Mouse (Mus musculus) right cerebral cortex, adult 2 months (tissue): ENCODE data around the gene Napsa.
A peak's percentile ranks its signal among the peaks of the same experiment; 100 is the strongest.

Experiments used
- DNase-seq, 2 experiments: peaks; one replicate each; pipeline ENCODE4 v3.0.0; 2021 to 2022; ENCODE audit warnings: low spot score in 2 of 2

The Napsa gene

DNA sequence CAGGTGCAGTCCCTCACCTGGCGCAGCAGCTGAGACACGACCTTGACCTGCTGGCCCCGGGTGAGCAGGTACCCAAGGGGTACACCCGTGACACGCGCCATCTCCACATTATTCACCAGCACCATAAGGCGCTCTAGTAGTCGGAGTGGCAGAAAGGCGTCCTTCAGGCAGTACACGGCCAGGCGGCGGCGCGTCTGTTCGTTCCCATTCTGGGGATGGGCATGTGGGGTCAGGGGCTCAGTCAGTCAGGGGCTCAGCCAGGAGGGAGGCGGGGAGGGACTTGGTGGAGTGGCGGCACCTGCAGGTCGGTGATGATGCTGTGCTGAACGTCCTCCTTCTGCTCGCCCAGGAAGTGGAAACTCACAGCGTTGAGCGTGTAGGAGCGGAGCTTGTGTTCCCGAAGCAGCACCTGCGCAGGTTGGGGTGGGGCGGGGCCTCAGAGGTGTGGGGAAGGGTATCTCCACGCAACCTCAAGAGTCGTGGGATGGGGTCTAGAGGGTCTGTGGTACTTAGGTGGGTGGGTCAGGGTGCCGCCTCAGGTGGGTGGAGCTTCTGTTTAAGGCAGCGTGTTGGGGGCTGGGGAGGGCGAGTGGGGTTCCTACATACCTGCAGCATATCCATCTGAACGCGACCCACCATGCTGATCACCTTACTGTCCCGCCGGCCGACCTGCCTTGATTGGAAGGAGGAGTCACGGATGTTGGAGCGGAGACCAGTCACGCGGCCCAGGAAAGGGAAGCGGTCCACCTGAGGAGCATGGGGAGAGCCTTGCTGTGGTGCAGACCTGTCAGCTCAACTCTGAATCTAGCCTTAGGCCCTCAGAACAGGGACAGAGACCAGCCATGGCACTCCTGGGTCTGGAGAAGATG lies 33.2 kb upstream of the Napsa start:
- DNase-seq = no peak

- DNase-seq = no peak
These were observed 29.6 kb upstream of the Napsa start for GRCm38 (mm10) chr7:44542555-44542954.

- no peak for DNase-seq
These were observed 29.1 kb upstream of the Napsa start for GRCm38 (mm10) chr7:44543071-44543470.

DNA sequence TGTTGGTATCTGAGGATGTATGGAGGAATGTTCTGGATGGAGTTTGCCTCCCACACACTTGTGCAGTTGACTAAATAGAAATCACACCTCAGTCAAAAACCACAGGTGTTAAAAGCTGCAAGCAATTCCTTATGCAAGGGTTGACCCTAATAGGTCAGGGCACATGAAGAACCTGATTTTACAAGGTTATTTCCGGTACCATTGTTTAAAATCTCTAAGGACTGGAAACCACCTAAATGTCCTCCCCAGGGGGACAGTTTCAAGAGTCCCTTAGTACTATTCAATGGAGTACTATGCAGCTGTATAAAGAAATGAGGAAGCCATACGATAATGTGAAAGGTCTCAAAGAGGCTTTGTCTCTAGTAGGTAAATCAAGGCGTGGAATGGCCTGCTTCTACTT lies 25.9 kb upstream of the Napsa start:
- DNase-seq = no peak

- no peak for DNase-seq
These were observed 25.1 kb upstream of the Napsa start for GRCm38 (mm10) chr7:44547041-44547440.

GRCm38 (mm10) chr7:44547725-44548124 lies 24.5 kb upstream of the Napsa start:
- DNase-seq = no peak

DNA sequence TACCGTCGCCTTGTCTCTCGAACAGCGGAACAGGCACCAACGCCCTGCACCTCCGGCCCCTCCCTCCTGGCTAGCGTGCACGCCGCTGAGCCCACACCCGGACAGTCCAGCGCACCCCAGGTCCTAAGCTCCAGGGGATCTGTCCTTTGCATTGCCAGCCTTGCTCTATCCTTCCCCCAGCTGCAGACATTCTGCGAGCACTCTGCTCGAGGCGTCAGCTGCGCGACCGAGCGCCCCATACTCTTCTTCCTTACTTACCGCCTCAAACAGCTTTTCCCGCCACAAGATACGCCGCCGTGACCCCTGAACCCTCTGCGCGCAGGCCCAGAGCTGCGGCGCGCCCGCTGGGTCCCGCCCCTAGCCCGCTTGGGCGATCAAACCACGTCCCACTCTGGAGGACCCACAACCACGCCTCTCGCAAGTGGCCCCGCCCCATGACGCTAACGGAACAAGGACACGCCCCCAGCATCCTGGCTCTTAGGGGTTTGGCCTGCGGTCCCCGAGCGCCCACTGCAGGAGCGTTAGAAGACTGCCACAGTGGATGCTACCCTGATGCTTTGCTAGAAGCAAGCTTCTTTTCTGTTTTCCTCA lies 23.6 kb upstream of the Napsa start, which contains the start of gene Pold1:
Gene Pold1, minus strand, starts transcription at position 353 of the 591 bp plus-strand sequence.
- DNase-seq = peak; percentile 99

DNA sequence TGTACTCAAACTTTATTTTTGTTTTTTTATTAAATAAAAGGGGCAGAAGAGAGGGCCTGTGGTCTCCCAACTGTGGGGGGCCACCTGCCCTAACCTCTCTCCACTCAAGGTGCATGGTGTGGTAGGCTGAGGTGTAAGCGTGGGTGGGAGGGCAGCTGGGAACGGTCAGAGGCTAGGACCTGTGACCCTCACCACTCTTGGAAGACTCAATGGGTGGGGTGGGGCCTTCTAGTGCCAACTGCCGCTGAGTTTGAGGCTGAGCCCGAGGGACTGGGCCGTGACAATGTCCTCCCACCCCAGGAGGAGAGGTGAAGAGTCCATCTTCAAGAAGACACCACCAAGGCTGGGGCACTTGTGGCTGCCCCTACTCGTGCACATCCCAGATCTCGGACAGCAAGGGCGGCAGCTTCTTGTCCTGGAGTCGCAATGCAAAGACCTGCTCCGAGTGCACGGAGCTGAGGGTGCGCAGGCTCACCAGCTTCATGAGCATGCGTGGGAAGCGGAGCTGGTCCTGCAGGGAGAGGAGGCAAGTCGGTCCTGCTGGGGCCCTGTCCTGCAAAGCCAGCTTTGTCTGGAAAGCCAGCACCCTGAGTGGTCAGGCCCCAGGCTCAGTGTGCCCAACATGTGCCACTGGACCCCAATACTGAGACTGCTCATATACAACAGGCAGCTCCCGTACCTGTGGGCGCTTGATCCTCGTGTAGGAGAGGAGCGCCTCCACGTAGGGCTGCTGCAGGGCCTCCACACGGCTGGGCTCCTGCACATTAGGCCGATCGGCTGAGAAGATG lies 22.4 kb upstream of the Napsa start:
- DNase-seq = no peak

DNA sequence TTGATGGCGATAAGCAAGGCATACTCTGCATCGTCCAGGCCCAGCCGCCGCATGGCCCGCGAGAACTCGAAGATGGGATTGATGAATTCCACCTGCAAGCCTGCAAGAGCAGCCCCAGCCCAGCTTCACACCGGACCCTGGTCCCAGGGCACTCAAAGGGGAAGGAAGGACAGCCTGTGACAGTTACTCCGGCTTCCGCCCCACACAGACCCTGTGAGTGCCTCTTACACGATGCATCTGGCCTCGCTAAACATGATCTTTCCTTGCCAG lies 21.8 kb upstream of the Napsa start:
- no peak for DNase-seq

DNA sequence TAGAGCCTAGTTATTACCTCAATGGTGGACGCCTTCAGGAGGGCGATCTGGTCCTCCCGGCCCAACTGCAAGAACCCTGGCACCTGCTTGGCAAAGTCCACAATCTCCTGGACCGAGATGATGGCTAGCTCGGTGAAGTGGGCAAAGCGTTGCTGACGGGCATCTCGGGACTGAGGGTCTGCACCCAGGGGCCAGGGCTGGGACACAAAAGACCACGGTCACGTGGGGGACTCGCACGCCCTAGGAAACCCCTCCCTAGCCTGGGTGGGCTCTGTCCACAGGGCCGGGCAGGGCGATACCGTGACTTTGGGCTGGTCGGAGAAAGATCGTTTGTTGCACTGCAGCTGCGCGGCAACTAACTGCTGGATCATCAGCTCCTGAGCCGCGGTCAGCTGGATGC lies 20.9 kb upstream of the Napsa start:
- DNase-seq = no peak

DNA sequence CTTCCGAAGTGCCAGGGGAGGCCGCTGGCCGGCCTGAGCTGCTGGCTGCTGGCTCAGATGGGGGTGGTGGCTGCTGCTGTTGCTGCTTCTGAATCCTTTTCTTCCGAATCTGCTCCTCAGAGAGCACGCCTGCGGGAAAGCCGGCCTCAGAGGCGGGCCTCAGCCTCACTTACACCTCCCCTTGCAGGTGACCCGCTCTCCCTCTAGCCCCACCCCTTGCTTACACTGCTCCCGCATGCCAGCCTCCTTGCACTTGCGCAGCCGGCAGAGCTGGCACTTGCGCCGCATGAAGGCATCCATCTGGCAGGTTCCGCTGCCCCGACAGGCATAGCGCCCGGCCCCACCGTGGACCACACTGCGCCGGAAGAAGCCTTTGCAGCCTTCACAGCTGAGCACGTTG lies 20.4 kb upstream of the Napsa start:
- DNase-seq = no peak

GRCm38 (mm10) chr7:44552141-44552908 lies 19.9 kb upstream of the Napsa start:
- no peak for DNase-seq

DNA sequence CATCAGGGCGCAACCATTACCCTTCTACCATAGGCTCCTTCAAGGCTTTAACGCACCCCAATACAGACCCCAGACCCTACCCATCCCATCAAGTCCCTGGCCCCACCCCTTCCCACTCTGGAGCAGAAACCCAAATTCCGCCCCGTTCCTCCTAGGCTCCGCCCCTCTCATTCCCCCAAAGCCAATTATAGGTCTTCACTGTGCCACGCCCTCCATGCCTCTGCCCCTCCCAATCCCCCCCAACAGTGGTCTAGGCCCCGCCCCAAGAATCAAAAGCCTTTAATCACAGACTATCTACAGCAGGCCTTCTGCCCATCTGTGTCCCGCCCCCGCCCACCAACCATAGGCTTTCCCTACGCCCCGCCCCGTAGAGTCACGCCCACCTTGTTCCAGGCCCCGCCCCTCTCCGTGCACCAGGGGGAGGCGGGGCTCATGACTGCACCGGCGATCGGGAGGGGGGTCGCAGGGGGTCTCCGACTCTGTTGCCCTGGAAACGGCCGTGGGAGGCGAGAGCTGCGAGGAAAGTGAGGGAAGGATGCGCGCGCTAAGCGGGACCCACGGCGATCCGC lies 18.9 kb upstream of the Napsa start:
- peak; percentile 27 to 42 for DNase-seq

DNA sequence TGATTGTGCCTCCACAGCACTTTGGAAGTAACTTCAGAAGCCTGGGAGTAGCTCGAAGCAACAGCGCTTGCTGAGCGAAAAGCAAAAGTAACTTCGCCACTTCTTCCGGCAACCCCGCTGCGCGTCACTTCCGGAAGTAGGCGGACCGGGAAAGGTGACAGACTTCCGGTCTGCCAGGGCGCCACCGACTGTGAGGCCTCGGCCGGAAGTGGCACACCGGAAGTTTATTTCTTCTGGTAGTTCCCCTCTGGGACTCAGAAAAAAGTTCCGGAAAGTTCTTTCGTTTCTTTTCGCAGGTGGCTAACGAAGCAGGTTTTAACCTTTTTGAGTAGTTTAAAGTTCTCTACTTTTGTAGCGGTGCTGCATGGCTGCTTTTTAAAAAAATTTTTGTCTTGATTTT lies 18.4 kb upstream of the Napsa start, which contains the start of gene Nr1h2:
Gene Nr1h2, minus strand, starts transcription at position 126 of the 400 bp plus-strand sequence.
- DNase-seq = peak; percentile 95 to 96

- no peak for DNase-seq
These were observed 14.6 kb upstream of the Napsa start for GRCm38 (mm10) chr7:44557629-44558028.

DNA sequence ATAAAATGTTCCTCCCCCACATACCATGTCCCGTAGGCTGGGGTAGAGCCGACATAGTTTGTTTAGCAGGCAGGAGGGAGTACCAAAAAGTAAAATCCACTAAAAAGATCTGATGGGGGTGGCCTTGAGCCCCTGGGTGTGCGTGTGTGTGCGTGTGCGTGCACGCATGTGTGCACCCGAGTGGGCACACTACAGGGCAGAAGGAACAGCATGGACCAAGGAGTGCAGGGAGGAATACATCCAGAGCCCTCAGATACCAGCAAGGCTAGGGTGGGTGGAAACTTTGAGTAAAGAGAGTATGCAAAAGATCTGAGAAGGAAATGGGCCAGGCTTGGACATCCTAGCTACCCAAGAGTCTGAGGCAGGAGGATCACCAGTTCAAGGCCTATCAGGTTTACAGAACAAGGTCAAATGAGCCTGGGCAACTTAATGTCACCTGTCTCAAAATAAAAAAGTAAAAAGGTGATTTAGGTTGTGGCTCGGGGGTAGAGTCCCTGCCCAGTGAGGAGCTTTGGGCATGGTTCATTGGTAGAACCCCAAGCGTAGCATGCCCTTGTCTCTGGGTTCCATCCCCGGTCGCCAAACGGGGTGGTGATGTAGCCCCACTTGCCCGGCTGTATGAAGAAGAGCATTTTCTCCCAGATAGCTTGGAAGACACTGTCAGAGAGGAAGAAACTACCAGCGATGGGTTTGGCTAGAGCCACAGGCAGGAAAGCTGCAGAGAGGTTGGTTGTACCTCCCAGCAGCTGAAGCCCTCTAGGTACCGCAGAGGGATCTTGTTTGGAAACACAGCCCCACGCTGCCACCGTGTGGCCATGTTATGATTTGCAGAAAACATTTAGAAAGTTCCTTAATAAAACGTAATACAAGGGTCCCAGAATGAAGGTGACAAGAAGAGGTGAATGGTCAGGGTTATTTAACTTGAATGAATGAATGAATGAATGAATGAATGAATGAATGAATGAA lies 11.5 kb upstream of the Napsa start:
- peak; percentile 84 to 85 for DNase-seq

- DNase-seq = no peak
These were observed 8.9 kb upstream of the Napsa start for GRCm38 (mm10) chr7:44563284-44563683.

DNA sequence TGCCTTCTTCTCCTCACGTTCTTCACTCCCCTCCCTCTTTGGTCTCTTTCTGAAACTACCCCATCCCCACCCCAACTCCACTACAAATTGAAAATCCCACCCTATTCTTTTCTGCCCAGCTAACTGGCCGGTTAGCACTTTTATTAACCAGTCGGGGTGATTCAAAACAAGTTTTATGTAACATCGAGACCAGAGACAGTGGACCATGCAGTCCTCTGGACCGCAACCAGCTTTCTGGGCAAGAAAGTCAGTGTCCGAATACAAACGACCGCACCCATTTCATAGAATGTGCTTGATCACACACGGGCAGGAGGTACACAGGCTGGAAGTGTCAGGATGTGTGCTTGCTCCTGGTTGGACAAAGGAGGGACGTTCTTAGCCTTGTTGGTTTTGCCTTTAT lies 7.7 kb upstream of the Napsa start:
- DNase-seq = no peak

GRCm38 (mm10) chr7:44565414-44565813 lies 6.8 kb upstream of the Napsa start:
- DNase-seq = no peak

- no peak for DNase-seq
These were observed 3.4 kb upstream of the Napsa start for GRCm38 (mm10) chr7:44568803-44569202.
